Mouse (Mus musculus): ENCODE results near the gene Fnip1.
"Not testable (repeated sequence)": the region's sequence is repeated elsewhere in the genome, so short reads cannot be mapped to it uniquely, and the experiment has no call there.

Fnip1 gene

DNA sequence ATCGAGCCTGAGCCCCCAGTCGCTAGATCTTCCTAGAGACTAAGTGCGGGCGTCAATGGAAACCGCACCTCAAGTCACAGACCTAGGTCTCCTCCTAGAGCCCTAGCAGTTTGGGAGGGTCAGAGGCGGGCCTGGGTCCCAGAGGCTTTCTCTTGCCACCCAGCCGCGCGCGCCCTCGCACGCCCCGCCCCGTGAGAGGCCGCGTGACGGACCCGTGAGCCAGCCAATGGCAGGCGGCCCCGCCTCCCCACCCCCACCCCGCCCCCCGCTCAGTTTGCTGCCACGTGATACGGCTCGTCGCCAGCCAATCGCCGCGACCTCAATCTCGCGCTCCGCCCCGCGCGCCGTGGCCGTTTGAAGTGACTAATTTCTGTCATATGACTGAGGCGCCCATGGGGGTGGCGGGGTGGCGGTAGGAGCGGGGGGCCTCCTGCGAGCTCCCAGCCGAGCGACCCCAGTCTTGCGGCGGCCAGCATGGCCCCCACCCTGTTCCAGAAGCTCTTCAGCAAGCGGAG lies at the start of gene Fnip1:
TSS of gene Fnip1 (plus strand) at position 377 of the 515 bp plus-strand sequence.
- DNase-seq: peak; percentile 98

GRCm38 (mm10) chr11:54390386-54390785 lies 47.6 kb upstream of the Fnip1 start:
- no peak for DNase-seq

DNA sequence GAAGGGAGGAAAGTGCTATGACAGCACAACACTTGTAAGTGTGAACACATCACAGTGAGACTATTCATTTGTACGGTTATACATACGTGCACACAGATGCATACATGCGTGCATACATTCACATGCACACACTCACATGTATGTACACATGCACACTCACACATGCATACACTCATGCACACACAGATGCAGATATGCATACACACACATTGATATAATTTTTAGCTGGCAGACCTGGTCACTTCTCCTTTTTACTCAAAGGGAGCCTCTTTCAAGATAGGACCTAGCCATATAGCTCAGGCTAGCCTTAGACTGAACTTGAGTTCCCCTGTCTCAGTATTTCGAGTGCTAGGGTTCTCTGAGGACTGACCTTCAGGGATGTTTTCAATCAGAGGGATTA lies 46.7 kb upstream of the Fnip1 start:
- no peak for DNase-seq

DNA sequence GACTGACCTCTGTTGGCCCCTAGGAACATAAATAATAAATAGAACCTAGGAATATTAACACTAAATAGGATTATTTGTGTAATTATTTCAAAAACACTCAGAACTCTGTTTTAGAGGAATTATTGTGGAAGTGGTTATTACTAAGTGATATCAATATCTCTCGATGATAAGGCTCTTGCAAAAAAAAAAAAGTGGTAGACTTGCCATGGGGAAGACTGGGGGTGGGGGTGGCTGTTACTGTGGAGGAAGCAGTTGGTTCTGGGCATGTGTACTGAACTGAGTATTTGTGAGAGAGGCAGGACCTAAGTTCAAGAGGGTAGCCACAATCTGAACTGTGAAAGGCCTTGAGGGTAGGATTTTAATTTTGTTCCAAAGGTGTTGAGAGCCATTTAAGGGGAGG lies 41.3 kb upstream of the Fnip1 start:
- DNase-seq: no peak

DNA sequence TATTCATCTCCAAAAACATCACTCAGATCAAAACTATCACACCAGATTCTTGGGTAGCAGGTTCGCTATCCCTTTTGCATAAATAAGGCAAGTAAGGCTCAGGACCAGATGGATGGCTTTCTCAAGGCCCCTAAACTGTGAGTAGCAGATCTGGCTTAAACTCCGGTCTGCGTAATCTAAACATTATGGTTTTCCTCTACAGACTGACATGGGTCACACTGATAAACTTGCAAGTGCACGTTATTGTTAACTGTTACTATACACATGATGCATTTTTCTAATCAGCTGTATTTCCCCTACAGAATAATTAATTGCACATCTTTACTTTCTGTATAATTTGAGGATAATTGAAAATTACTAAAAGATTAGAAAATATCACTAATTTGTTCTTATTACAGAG lies 39.9 kb upstream of the Fnip1 start:
- DNase-seq: no peak

GRCm38 (mm10) chr11:54400803-54401202 lies 37.2 kb upstream of the Fnip1 start:
- DNase-seq: not testable (repeated sequence)

DNA sequence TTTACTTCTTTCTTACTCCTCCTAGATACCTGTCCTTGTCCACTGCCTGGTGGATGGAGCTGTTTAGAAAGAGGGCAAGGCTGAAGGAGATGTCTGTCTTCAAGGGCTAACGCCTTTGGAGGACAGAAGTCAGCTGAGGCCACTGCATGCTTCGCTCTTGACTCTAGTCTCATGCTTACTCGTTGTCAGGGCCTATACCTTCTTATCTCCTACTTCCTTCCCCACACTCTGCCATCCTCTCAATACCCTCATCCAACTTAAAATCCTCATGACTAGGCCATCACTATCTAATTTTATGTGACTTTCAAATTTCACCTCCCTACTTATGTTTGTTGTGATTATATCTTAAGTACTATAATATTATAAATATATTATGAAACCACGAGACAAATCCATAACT lies 33.1 kb upstream of the Fnip1 start:
- DNase-seq: no peak

- DNase-seq: no peak
Measured at GRCm38 (mm10) chr11:54406930-54407546, 31.0 kb upstream of the Fnip1 start.

DNA sequence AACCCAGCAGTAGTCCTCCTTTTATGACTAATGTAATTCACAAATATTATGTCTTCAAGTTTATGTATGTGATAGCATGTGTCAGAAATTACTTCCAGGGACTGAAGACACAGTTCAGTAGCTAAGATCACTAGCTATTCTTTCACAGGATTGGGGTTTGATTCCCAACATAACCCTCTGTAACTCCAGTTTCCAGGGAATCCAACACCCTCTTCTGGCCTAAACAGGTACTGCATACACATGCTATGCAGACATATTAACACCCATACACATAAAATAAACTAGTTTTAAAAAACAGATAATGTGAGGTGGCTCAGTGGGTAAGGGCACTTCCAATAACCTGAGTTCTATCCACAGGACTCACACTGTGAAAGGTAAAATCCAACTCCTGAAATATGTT lies 27.4 kb upstream of the Fnip1 start:
- DNase-seq: no peak

GRCm38 (mm10) chr11:54413017-54413416 lies 25.0 kb upstream of the Fnip1 start:
- DNase-seq: peak; percentile 16

GRCm38 (mm10) chr11:54423007-54423406 lies 15.0 kb upstream of the Fnip1 start:
- DNase-seq: no peak

- DNase-seq: no peak
Measured at GRCm38 (mm10) chr11:54426267-54426666, 11.7 kb upstream of the Fnip1 start.

- DNase-seq: no peak
Measured at GRCm38 (mm10) chr11:54427138-54427537, 10.9 kb upstream of the Fnip1 start.

DNA sequence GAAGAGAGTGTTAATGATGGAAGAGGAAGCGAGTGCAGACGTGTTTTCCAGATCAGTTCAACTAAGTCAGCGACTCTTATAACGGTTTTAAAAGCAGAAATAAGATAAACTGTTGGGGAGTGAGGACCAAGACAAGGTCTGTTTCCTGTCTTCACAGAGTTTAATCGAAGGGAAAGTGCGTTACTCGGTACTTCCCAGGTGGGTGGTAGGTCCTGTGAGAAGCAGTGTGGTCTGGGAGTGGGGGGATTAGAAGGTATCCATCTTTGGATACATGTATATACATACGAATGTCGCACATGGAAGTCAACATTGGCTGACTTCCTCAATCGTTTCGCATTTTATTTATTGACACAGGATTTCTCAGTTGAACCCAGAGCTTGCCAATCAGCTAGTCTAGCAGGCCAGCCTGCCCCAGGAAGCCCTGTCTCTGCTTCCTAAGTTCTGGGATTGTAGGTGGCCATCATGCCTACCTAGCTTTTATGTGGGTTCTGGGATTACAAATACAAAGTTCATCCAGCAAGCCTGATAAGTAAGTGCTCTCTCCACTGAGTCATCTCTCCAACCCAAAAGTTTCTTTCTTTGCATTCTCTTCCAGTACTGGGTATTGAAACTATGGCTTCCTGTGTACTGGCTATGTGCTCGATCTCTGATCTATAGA lies 10.2 kb upstream of the Fnip1 start:
- DNase-seq: no peak

GRCm38 (mm10) chr11:54429224-54429623 lies 8.8 kb upstream of the Fnip1 start:
- DNase-seq: no peak

- no peak for DNase-seq
Measured at GRCm38 (mm10) chr11:54435797-54436196, 2.2 kb upstream of the Fnip1 start.

DNA sequence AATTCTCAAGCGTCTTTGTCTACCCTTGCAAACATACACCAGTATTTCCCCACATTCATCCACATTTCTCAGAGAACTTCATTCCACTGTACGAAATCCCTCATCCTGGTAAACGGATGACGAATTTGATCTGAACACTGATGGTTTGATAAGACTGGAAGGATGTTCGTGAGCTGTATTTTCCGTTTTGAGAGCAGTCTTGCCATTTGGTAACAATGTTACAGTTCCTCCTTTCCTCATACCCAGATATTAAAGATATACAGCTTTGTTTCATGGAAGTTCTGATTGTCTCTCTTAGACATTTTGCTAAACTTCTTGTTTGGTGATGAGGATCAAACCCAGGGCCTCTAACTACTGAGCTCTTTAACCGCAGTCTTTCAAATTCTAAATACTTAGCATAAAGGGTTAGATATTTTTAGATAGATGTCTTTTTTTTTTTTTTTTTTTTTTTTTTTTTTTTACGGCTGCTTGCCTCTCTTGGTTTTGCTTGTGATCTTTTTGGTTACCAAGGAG lies 633 bp upstream of the Fnip1 start:
- no peak for DNase-seq

- peak; percentile 78 for DNase-seq
Measured at GRCm38 (mm10) chr11:54438366-54438781, 375 bp downstream of the Fnip1 start.

DNA sequence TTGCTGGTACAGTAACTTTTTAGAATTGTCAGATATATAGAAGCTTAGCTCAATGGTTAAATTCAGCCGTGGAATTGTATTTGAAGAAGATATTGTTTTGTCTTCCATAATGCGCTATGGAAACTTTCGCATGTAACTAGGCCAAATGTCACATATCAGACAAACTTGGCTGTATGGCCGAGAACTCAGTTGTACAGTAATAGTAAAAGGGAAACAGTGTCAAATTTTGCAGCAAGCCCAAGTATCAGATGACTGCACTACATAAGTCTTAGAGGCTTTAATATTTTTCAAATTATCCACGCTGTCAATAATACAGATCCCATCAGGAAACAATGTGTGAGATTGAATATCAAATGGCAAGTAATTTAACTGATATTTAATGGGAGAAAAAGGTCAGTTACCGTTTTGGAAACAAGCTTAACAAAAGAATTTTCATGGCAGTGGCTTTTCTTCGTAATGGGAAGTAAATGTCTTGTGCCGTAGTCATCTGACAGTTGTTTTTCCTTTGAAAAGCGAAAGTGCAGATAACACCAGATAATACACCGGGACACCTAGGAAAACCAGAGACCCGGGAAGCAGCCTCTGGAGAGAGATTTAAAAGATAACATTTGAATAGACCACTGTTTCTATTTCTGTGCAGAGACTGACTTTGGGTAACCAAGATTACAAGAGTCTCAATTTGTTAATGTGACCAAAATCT lies 1.1 kb downstream of the Fnip1 start:
- DNase-seq: no peak

DNA sequence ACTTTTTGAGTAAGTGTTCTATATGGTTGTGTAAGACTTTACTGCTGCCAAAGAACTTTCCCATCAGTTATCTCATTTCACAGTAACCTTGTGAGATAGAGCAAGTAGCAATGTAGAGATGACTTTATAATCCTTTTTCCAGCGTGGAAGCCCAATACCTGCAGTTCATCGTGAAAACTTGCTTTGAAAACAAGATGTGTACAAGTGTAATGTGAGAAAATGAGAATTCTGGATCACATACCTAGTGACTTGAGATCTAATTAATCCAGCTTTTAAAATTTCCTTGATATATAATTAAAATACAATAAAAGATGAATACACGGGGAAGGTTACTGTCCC lies 1.7 kb downstream of the Fnip1 start:
- no peak for DNase-seq

DNA sequence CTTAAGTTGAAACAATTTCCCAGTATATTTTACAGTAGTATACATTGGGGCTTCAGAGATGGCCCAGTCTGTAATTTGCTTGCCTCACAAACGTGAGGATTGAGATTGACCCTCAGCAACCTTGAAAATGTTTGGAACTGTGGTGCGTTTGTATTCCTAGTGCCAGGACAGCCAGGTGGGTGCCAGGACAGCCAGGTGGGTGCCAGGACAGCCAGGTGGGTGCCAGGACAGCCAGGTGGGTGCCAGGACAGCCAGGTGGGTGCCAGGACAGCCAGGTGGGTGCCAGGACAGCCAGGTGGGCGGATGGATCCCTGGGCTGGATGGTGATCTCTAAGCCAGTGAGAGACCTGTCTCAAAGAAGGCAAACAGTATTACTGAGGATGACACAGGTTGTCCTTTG lies 12.8 kb downstream of the Fnip1 start:
- not testable (repeated sequence) for DNase-seq

GRCm38 (mm10) chr11:54454516-54454915 lies 16.5 kb downstream of the Fnip1 start:
- DNase-seq: no peak

DNA sequence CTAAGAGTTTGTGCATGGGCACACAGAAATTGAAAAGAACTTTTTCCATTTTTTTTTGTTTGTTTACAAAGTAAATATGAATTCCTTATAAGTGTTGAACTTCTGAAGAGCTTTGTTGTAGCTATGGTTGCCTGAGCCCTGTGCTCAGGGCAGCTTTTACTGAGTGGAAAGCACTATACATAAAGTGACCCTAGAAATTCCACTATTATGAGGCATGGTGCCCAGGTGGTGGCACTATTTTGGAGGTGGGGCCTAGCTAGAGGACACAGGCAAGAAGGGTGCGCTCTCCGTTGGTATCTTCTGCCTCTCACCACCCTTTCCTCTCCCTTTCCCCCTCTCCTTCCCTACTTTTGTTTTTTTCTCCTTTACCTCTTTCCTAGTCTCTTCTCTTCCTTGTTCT lies 18.9 kb downstream of the Fnip1 start:
- DNase-seq: no peak

DNA sequence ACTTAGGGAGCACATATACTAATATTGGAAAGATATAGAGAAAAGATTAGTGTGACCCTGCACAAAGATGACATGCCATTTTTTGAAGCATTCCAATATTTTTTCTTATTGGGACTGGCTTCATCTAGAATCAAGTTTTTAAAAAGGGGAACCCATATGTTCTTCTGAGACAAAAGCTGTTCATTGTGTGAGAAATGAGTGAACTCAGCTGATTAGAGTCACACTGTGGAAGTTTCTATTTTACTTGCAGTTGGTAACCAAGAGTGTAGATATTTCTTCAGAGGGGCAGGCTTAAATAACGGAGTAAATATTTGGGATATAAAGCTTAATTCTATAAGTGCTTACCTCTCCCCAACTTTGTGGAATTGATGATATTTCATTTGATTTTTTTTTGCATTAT lies 20.2 kb downstream of the Fnip1 start:
- no peak for DNase-seq

All from kidney, postnatal 10 days (tissue).